Mouse (Mus musculus) ES-Bruce4 (cell line): ENCODE measurements around the gene Erc2.

Source experiments
- CTCF ChIP-seq: IDR thresholded peaks from one replicate; pipeline ENCODE4 v1.8.1; 2011; ENCODE audit warnings: low read depth, low read length
- POLR2A ChIP-seq: IDR thresholded peaks from one replicate; pipeline ENCODE4 v1.8.1; 2011; ENCODE audit warnings: low read length; ENCODE audit not compliant: insufficient read depth

- no peak for TF ChIP-seq POLR2A
- TF ChIP-seq CTCF: no peak
Observed at GRCm38 (mm10) chr14:28010536-28011280, 388.5 kb downstream of the Erc2 start.
